Mouse (Mus musculus) skeletal muscle tissue, adult 2 months (tissue): ENCODE results near the gene AY358078.
"Not testable (repeated sequence)": the region's sequence is repeated elsewhere in the genome, so short reads cannot be mapped to it uniquely, and the experiment has no call there.

Experiments used
- DNase-seq: peaks from one replicate; pipeline ENCODE4 v3.0.0-alpha.2; 2012; ENCODE audit warnings: low read depth, low spot score

AY358078 gene

GRCm38 (mm10) chr14:51799746-51800145 is at the start of gene AY358078:
Gene AY358078, plus strand, starts transcription at chr14:51800046.
- DNase-seq, result no peak

GRCm38 (mm10) chr14:51755944-51756343 is 43.9 kb upstream of the AY358078 start:
- DNase-seq, result no peak

GRCm38 (mm10) chr14:51771378-51771777 is 28.5 kb upstream of the AY358078 start:
- DNase-seq, result not testable (repeated sequence)

- no peak for DNase-seq
Observed at GRCm38 (mm10) chr14:51773490-51773889, 26.4 kb upstream of the AY358078 start, which contains the start of gene Ang4. Gene Ang4, minus strand, starts transcription at chr14:51773590.

- no peak for DNase-seq
Observed at GRCm38 (mm10) chr14:51777791-51778190, 22.1 kb upstream of the AY358078 start.

- DNase-seq, result no peak
Observed at GRCm38 (mm10) chr14:51778865-51779481, 20.9 kb upstream of the AY358078 start.

- DNase-seq, result no peak
Observed at GRCm38 (mm10) chr14:51786335-51786734, 13.5 kb upstream of the AY358078 start.

GRCm38 (mm10) chr14:51787061-51787460 is 12.8 kb upstream of the AY358078 start:
- DNase-seq, result no peak

- no peak for DNase-seq
Observed at GRCm38 (mm10) chr14:51789196-51789595, 10.7 kb upstream of the AY358078 start.

- DNase-seq, result no peak
Observed at GRCm38 (mm10) chr14:51794106-51794505, 5.7 kb upstream of the AY358078 start.

GRCm38 (mm10) chr14:51826625-51827024 is 26.8 kb downstream of the AY358078 start:
- no peak for DNase-seq

GRCm38 (mm10) chr14:51827842-51828241 is 28.0 kb downstream of the AY358078 start:
- not testable (repeated sequence) for DNase-seq

GRCm38 (mm10) chr14:51829188-51829587 is 29.3 kb downstream of the AY358078 start:
- no peak for DNase-seq

- not testable (repeated sequence) for DNase-seq
Observed at GRCm38 (mm10) chr14:51838480-51838879, 38.6 kb downstream of the AY358078 start.

- DNase-seq, result no peak
Observed at GRCm38 (mm10) chr14:51842250-51842649, 42.4 kb downstream of the AY358078 start.

- DNase-seq, result no peak
Observed at GRCm38 (mm10) chr14:51842781-51843180, 42.9 kb downstream of the AY358078 start.

- no peak for DNase-seq
Observed at GRCm38 (mm10) chr14:51843882-51844281, 44.0 kb downstream of the AY358078 start.

- no peak for DNase-seq
Observed at GRCm38 (mm10) chr14:51846566-51846965, 46.7 kb downstream of the AY358078 start.

- DNase-seq, result not testable (repeated sequence)
Observed at GRCm38 (mm10) chr14:51851006-51851405, 51.2 kb downstream of the AY358078 start.

GRCm38 (mm10) chr14:51853399-51853798 is 53.6 kb downstream of the AY358078 start, which contains the start of gene Ear6:
Gene Ear6, plus strand, starts transcription at chr14:51853699.
- DNase-seq, result no peak

- not testable (repeated sequence) for DNase-seq
Observed at GRCm38 (mm10) chr14:51855280-51855679, 55.4 kb downstream of the AY358078 start.

- DNase-seq, result not testable (repeated sequence)
Observed at GRCm38 (mm10) chr14:51863603-51864002, 63.8 kb downstream of the AY358078 start.

- DNase-seq, result no peak
Observed at GRCm38 (mm10) chr14:51870756-51871155, 70.9 kb downstream of the AY358078 start.

GRCm38 (mm10) chr14:51871741-51872140 is 71.9 kb downstream of the AY358078 start:
- no peak for DNase-seq
